Mouse (Mus musculus) midbrain, embryonic 12.5 days (tissue): ENCODE measurements around the gene Zc3h13. TPM values are rescaled to one million over a fixed set of nuclear protein-coding genes. Genes with fewer than 3 reads are reported as not detected.

Experiments
- microRNA-seq: library from miRNA; unstranded; fragments of <30 nt; microRNA quantifications from one replicate; pipeline ENCODE4, GENCODE M21; 2017
- polyA plus RNA-seq: library from polyadenylated mRNA; unstranded; fragments of >200 nt; fragmentation: Nextera tagmentation; extraction: Ambion mirVana; gene quantifications from 2 replicates; pipeline ENCODE4 v1.2.1, GENCODE M21; 2016

Gene Zc3h13
- polyA plus RNA-seq, 1 experiment from 2014 or later = 44.0 TPM

Small RNAs within 50 kb of the gene (microRNA-seq; reads per million reads assigned to microRNA genes)
- not detected for gene Gm44482

Other genes with a start within 250 kb of the Zc3h13 start
- gene Lrrc63, start 153.5 kb upstream of the Zc3h13 start, polyA plus RNA-seq = 0.14 and 0.15 TPM in 2 replicates
- gene Lcp1, start 153.3 kb upstream of the Zc3h13 start, polyA plus RNA-seq = 22.6 and 23.6 TPM in 2 replicates
- not detected in 2 replicates for gene Cpb2, start 42.1 kb upstream of the Zc3h13 start, polyA plus RNA-seq
- gene Siah3, start 171.6 kb downstream of the Zc3h13 start, polyA plus RNA-seq = 1.4 and 1.9 TPM in 2 replicates